Mouse (Mus musculus) liver, embryonic 14.5 days (tissue): ENCODE data around the gene Eppin. TPM values are rescaled to one million over a fixed set of nuclear protein-coding genes. Genes with fewer than 3 reads are reported as not detected.
"Not testable (repeated sequence)": the region's sequence is repeated elsewhere in the genome, so short reads cannot be mapped to it uniquely, and the experiment has no call there.

Experiments
- ATAC-seq: fragments of 200-750 bp; cut with Nextera tagmentation; 2 replicates; pipeline ENCODE4 v1.8.0; 2017; ENCODE audit warnings: moderate number of reproducible peaks, mild to moderate bottlenecking, moderate library complexity; ENCODE audit not compliant: insufficient read depth
- DNase-seq, 3 experiments: peaks; one replicate each; pipeline ENCODE4 v3.0.0-alpha.2; 2012 to 2013; ENCODE audit warnings: low read depth in 3 of 3, low spot score in 3 of 3
- H3K27ac ChIP-seq: fragments of 300-500 bp; sonication (generic); 2 replicates; pipeline ENCODE4 v1.5.1; 2014; ENCODE audit warnings: moderate library complexity, mild to moderate bottlenecking, control low read depth, inconsistent platforms
- H3K27me3 ChIP-seq: fragments of 300-500 bp; sonication (generic); 2 replicates; pipeline ENCODE4 v1.6.1; 2014; ENCODE audit warnings: mild to moderate bottlenecking, low read length, moderate library complexity; ENCODE audit not compliant: control insufficient read depth, insufficient read depth
- H3K36me3 ChIP-seq: fragments of 300-500 bp; sonication (generic); replicated peaks from 2 replicates; pipeline ENCODE4 v1.6.1; 2014; ENCODE audit warnings: low read depth; ENCODE audit not compliant: control insufficient read depth, insufficient read depth
- H3K4me1 ChIP-seq, 2 experiments: fragments of 200-500 bp in 1 of 2; fragments of 300-500 bp in 1 of 2; sonication (generic) in 1 of 2; replicated peaks; 2 replicates each; pipeline ENCODE4 v1.6.1; 2012 to 2014; ENCODE audit warnings: antibody characterized with exemption in 1 of 2, inconsistent platforms in 1 of 2, low read length in 1 of 2; ENCODE audit not compliant: control insufficient read depth in 2 of 2, insufficient read depth in 2 of 2
- H3K4me2 ChIP-seq: fragments of 300-500 bp; sonication (generic); 2 replicates; pipeline ENCODE4 v1.6.1; 2014; ENCODE audit warnings: low read depth, mild to moderate bottlenecking, control low read depth, moderate library complexity
- H3K4me3 ChIP-seq, 2 experiments: fragments of 200-500 bp in 1 of 2; fragments of 300-500 bp in 1 of 2; sonication (generic) in 1 of 2; 2 replicates each; pipeline ENCODE4 v1.5.1; 2012 to 2014; ENCODE audit warnings: low read depth in 2 of 2, low read length in 2 of 2, mild to moderate bottlenecking in 2 of 2, control low read depth in 1 of 2, inconsistent platforms in 1 of 2, moderate library complexity in 1 of 2; ENCODE audit not compliant: insufficient read depth in 1 of 2
- H3K9ac ChIP-seq: fragments of 300-500 bp; sonication (generic); replicated peaks from 2 replicates; pipeline ENCODE4 v1.6.1; 2014; ENCODE audit warnings: mild to moderate bottlenecking, control low read depth, moderate library complexity
- H3K9me3 ChIP-seq: fragments of 300-500 bp; sonication (generic); 2 replicates; pipeline ENCODE4 v1.6.1; 2016; ENCODE audit warnings: low read length, mixed read lengths; ENCODE audit not compliant: control insufficient read depth
- CTCF ChIP-seq: IDR thresholded peaks from 2 replicates; pipeline ENCODE4 v1.5.1; 2016; ENCODE audit warnings: antibody characterized with exemption, low read depth, control low read depth
- EP300 ChIP-seq: IDR thresholded peaks from 2 replicates; pipeline ENCODE4 v1.6.1; 2016; ENCODE audit warnings: antibody characterized with exemption, low read depth
- WGBS: fragments of 180-500 bp; shearing (Covaris S2); extraction: QIAGEN DNeasy Blood & Tissue Kit; methylation state at CpG from one replicate; pipeline ENCODE4 v1.1.7; 2014; ENCODE audit not compliant: insufficient replicate concordance; 5-methylcytosine and 5-hydroxymethylcytosine counted together
- polyA plus RNA-seq, 2 experiments: library from polyadenylated mRNA; depleted of rRNA in 1 of 2; stranded (reverse) in 1 of 2; unstranded in 1 of 2; fragments of >200 nt; fragmentation: Nextera tagmentation in 1 of 2; extraction: Ambion mirVana in 1 of 2; gene quantifications; 2 replicates each; pipeline versions ENCODE4 v1.2.1 to v1.2.3; 2012 to 2014

Eppin gene
- polyA plus RNA-seq, 2 experiments, result not detected

- TF ChIP-seq CTCF (no peak), EP300 (no peak)
- Histone ChIP-seq H3K4me2 (no peak overlapping the region), H3K9me3 (no peaks in the 10 kb centered on the region), H3K27ac (no peak overlapping the region), H3K27me3 (no peaks in the 10 kb centered on the region), H3K4me3 (no peak overlapping the region), H3K9ac (no peak overlapping the region), H3K36me3 (no peaks in the 10 kb centered on the region), H3K4me1 (no peaks in the 10 kb centered on the region)
- WGBS, result 62% methylated on average over 4 of the region's 4 CpGs
- DNase-seq (no peak), ATAC-seq (no peak)
Observed at GRCm38 (mm10) chr2:164621775-164622174, 28.4 kb upstream of the Eppin start.

DNA sequence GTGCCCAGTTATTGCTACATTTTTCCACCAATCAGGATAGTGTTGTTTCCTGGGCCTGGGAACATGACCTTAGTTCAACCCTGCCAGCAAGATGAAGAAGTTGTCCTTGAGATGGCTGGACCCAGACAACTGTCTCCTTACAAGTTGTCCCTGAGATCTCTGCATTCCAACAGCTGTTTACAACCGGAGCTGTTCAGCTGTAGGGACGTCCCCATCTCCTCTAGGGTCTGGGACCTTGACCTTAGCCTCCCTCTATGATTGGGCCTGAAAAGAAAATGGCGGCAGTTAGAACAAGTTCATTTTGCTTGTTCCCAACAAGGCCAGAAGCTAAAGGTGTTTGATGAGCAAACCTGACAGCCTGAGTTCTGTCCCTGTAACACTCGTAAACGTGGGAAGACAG is 25.7 kb upstream of the Eppin start:
- no peak overlapping the region for H3K4me3 ChIP-seq
- no peaks in the 10 kb centered on the region for H3K4me1 ChIP-seq
- ATAC-seq (no peak), DNase-seq (no peak)
- H3K9ac ChIP-seq, result no peak overlapping the region
- H3K4me2 ChIP-seq, result no peak overlapping the region
- no peaks in the 10 kb centered on the region for H3K27me3 ChIP-seq
- TF ChIP-seq CTCF, result no peak
- TF ChIP-seq EP300, result no peak
- H3K9me3 ChIP-seq, result no peaks in the 10 kb centered on the region
- H3K36me3 ChIP-seq, result no peaks in the 10 kb centered on the region
- 54% methylated on average over 5 of the region's 5 CpGs for WGBS
- H3K27ac ChIP-seq, result no peak overlapping the region

DNA sequence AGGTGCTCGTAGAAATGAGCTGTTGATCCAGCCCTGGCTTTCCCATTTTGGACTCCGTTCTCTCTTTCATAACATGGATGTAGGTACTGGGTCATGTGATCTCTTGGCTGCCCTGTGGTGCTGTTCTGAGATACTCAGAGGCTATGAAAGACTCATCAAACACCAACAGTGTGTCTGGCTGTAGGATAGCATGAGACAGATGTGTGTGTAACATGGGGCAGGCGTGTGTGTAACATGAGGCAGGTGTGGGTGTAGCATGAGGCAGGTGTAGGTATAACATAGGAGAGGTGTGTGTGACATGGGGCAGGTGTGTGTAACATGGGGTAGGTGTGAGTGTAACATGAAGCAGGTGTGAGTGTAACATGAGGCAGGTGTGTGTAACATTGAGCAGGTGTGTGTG is 22.0 kb upstream of the Eppin start:
- no peak for TF ChIP-seq EP300

DNA sequence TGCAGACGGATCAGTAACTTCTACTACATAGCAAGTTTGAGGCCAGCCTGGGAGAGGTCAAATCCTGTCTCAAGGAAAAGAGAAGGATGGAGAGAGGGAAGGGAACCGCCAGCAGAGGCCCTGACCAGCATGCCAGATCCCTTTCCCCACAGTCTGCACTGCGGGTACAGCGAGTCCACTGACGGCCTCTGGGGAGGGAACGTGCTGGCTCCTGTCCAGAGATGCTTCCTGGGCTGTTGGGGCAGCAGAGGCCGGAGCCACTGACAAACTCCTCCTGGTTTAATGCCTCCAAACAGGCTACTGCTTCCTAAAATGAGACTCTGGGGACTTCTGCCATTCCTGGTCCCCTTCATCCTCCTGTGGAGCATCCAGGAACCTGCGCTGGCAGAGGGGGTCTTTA is 20.1 kb upstream of the Eppin start, which contains the start of the genes Wfdc6b and Wfdc8:
Gene Wfdc6b (plus strand): TSS at position 52 of the 400 bp plus-strand sequence.
Gene Wfdc8 (minus strand): TSS at position 156 of the 400 bp plus-strand sequence.
- WGBS, result 49% methylated on average over 8 of the region's 8 CpGs
- H3K4me1 ChIP-seq, H3K4me2 ChIP-seq, H3K9me3 ChIP-seq, DNase-seq, ATAC-seq, H3K9ac ChIP-seq, H3K4me3 ChIP-seq, H3K27me3 ChIP-seq, H3K27ac ChIP-seq, H3K36me3 ChIP-seq: not testable (repeated sequence)

More for the DNA sequence above, 22.0 kb upstream of the Eppin start:
- ATAC-seq, result no peak
- H3K9me3 ChIP-seq, result no peaks in the 10 kb centered on the region
- no peak overlapping the region for H3K27ac ChIP-seq
- H3K9ac ChIP-seq, result no peak overlapping the region
- H3K27me3 ChIP-seq, result no peaks in the 10 kb centered on the region
- H3K4me2 ChIP-seq, result no peak overlapping the region
- H3K4me1 ChIP-seq, result no peaks in the 10 kb centered on the region
- no peak for DNase-seq
- no peaks in the 10 kb centered on the region for H3K36me3 ChIP-seq
- no peak overlapping the region for H3K4me3 ChIP-seq
- 61% methylated on average over 3 of the region's 3 CpGs for WGBS

GRCm38 (mm10) chr2:164608781-164609180 is 15.4 kb upstream of the Eppin start:
- no peak for ATAC-seq
- WGBS, result 57% methylated on average over 6 of the region's 6 CpGs

More at GRCm38 (mm10) chr2:164608781-164609180, 15.4 kb upstream of the Eppin start:
- Histone ChIP-seq H3K9me3 (no peaks in the 10 kb centered on the region), H3K9ac (no peak overlapping the region), H3K4me2 (no peak overlapping the region), H3K27ac (no peak overlapping the region), H3K4me1 (no peaks in the 10 kb centered on the region), H3K36me3 (no peaks in the 10 kb centered on the region), H3K27me3 (no peaks in the 10 kb centered on the region), H3K4me3 (no peak overlapping the region)
- no peak for DNase-seq
- TF ChIP-seq CTCF (no peak), EP300 (no peak)
